Mouse (Mus musculus): ENCODE measurements around the gene Gkn3. TPM values are rescaled to one million over a fixed set of nuclear protein-coding genes. Genes with fewer than 3 reads are reported as not detected.

The Gkn3 gene
- polyA plus RNA-seq, 1 experiment from 2014 or later, result 3.7 TPM

Other genes starting within 250 kb of the Gkn3 start
- 11.4 and 13.0 TPM in 2 replicates for gene Antxr1, start 53.1 kb downstream of the Gkn3 start, polyA plus RNA-seq (2015; fragmentation: Nextera tagmentation; extraction: Ambion mirVana)
- gene Gkn1, start 38.0 kb downstream of the Gkn3 start, polyA plus RNA-seq (2015; fragmentation: Nextera tagmentation; extraction: Ambion mirVana), result not detected in 2 replicates
- 0.73 and 0.84 TPM in 2 replicates for gene Gkn2, start 15.6 kb downstream of the Gkn3 start, polyA plus RNA-seq (2015; fragmentation: Nextera tagmentation; extraction: Ambion mirVana)
- 0.09 and 0.24 TPM in 2 replicates for gene Bmp10, start 40.1 kb upstream of the Gkn3 start, polyA plus RNA-seq (2015; fragmentation: Nextera tagmentation; extraction: Ambion mirVana)
- 8.9 and 9.4 TPM in 2 replicates for gene Arhgap25, start 144.3 kb upstream of the Gkn3 start, polyA plus RNA-seq (2015; fragmentation: Nextera tagmentation; extraction: Ambion mirVana)
- 2.2 and 2.6 TPM in 2 replicates for gene Prokr1, start 201.8 kb upstream of the Gkn3 start, polyA plus RNA-seq (2015; fragmentation: Nextera tagmentation; extraction: Ambion mirVana)